Mouse (Mus musculus): ENCODE results near the gene Coro2a. TPM values are rescaled to one million over a fixed set of nuclear protein-coding genes. Genes with fewer than 3 reads are reported as not detected.
A peak's percentile ranks its signal among the peaks of the same experiment; 100 is the strongest.
"Not testable (repeated sequence)": the region's sequence is repeated elsewhere in the genome, so short reads cannot be mapped to it uniquely, and the experiment has no call there.

Gene Coro2a
- 7.3 and 7.9 TPM in 2 replicates for polyA plus RNA-seq (2016; fragmentation: Nextera tagmentation; extraction: Ambion mirVana)

- Histone ChIP-seq H3K4me3 (peak within 1 kb of the TSS; percentile 54), H3K27me3 (peaks cover 50% of the 10 kb centered on the region), H3K36me3 (no peaks in the 10 kb centered on the region), H3K4me2 (replicated peaks) (peak within 1 kb of the TSS; percentile 95), H3K9ac (peak within 1 kb of the TSS; percentile 52), H3K9me3 (no peaks in the 10 kb centered on the region), H3K27ac (no peak within 1 kb of the TSS), H3K4me1 (peaks cover 12% of the 10 kb centered on the region; the same call in 1 of the 2 replicates)
- under 1% methylated on average over 51 of the region's 66 CpGs for WGBS
- ATAC-seq (ENCODE audit: insufficient number of reproducible peaks, insufficient read depth, low FRiP score, low TSS enrichment): peak; percentile 37; the same call in 1 of the 2 replicates
These were observed at the start of gene Coro2a for GRCm38 (mm10) chr4:46601844-46602423. Gene Coro2a, minus strand, starts transcription at chr4:46602202.

GRCm38 (mm10) chr4:46650086-46650753 lies 48.2 kb upstream of the Coro2a start, which contains the start of gene Tbc1d2:
Gene Tbc1d2, minus strand, starts transcription at chr4:46650209.
- under 1% methylated on average over 66 of the region's 69 CpGs for WGBS
- no peaks in the 10 kb centered on the region for H3K36me3 ChIP-seq
- H3K9me3 ChIP-seq: no peaks in the 10 kb centered on the region

GRCm38 (mm10) chr4:46649161-46649560 lies 47.2 kb upstream of the Coro2a start:
- no peak overlapping the region for H3K27ac ChIP-seq
- WGBS: 50% methylated on average over 4 of the region's 4 CpGs
- H3K27me3 ChIP-seq: peaks cover 29% of the 10 kb centered on the region
- peak overlapping the region; percentile 55 for H3K4me3 ChIP-seq
- H3K4me2 ChIP-seq (replicated peaks): peak overlapping the region; percentile 79
- no peaks in the 10 kb centered on the region for H3K9me3 ChIP-seq
- H3K9ac ChIP-seq: no peak overlapping the region
- H3K36me3 ChIP-seq: no peaks in the 10 kb centered on the region
- H3K4me1 ChIP-seq: no peaks in the 10 kb centered on the region
- ATAC-seq (ENCODE audit: insufficient number of reproducible peaks, insufficient read depth, low FRiP score, low TSS enrichment): no peak

More at GRCm38 (mm10) chr4:46650086-46650753, 48.2 kb upstream of the Coro2a start, which contains the start of gene Tbc1d2:
- Histone ChIP-seq H3K4me1 (no peaks in the 10 kb centered on the region), H3K27me3 (peaks cover 29% of the 10 kb centered on the region), H3K4me3 (peak within 1 kb of the TSS; percentile 55), H3K4me2 (replicated peaks) (peak within 1 kb of the TSS; percentile 79), H3K27ac (peak within 1 kb of the TSS; percentile 87), H3K9ac (peak within 1 kb of the TSS; percentile 69)
- ATAC-seq (ENCODE audit: insufficient number of reproducible peaks, insufficient read depth, low FRiP score, low TSS enrichment): peak; percentile 91

GRCm38 (mm10) chr4:46643676-46644112 lies 41.7 kb upstream of the Coro2a start:
- H3K27me3 ChIP-seq: peaks cover 12% of the 10 kb centered on the region
- no peaks in the 10 kb centered on the region for H3K36me3 ChIP-seq
- no peak overlapping the region for H3K4me2 ChIP-seq (replicated peaks)
- no peak overlapping the region for H3K4me3 ChIP-seq
- 90% methylated on average over 8 of the region's 8 CpGs for WGBS
- no peaks in the 10 kb centered on the region for H3K4me1 ChIP-seq
- ATAC-seq (ENCODE audit: insufficient number of reproducible peaks, insufficient read depth, low FRiP score, low TSS enrichment): no peak
- no peaks in the 10 kb centered on the region for H3K9me3 ChIP-seq
- H3K27ac ChIP-seq: no peak overlapping the region
- H3K9ac ChIP-seq: no peak overlapping the region

- WGBS: 58% methylated on average over 8 of the region's 8 CpGs
- no peak overlapping the region for H3K4me3 ChIP-seq
- H3K4me2 ChIP-seq (replicated peaks): no peak overlapping the region
- no peaks in the 10 kb centered on the region for H3K36me3 ChIP-seq
- peaks cover 6% of the 10 kb centered on the region for H3K27me3 ChIP-seq
- ATAC-seq (ENCODE audit: insufficient number of reproducible peaks, insufficient read depth, low FRiP score, low TSS enrichment): no peak
- no peak overlapping the region for H3K9ac ChIP-seq
- no peaks in the 10 kb centered on the region for H3K4me1 ChIP-seq
- no peaks in the 10 kb centered on the region for H3K9me3 ChIP-seq
- H3K27ac ChIP-seq: no peak overlapping the region
These were observed 41.1 kb upstream of the Coro2a start for GRCm38 (mm10) chr4:46642924-46643675.

GRCm38 (mm10) chr4:46641283-46641682 lies 39.3 kb upstream of the Coro2a start:
- WGBS: 75% methylated on average over 4 of the region's 4 CpGs
- no peak overlapping the region; the same call in 1 of the 2 replicates for H3K9ac ChIP-seq
- no peaks in the 10 kb centered on the region for H3K4me1 ChIP-seq
- no peak for ATAC-seq (ENCODE audit: insufficient number of reproducible peaks, insufficient read depth, low FRiP score, low TSS enrichment)
- H3K36me3 ChIP-seq: no peaks in the 10 kb centered on the region
- no peaks in the 10 kb centered on the region for H3K9me3 ChIP-seq
- no peak overlapping the region for H3K4me2 ChIP-seq (replicated peaks)
- H3K27ac ChIP-seq: 0 out of 2 replicates have a peak overlapping the region, but pooled peaks have one; percentile 6
- no peaks in the 10 kb centered on the region; the same call in 1 of the 2 replicates for H3K27me3 ChIP-seq
- no peak overlapping the region for H3K4me3 ChIP-seq

GRCm38 (mm10) chr4:46639866-46640265 lies 37.9 kb upstream of the Coro2a start:
- Histone ChIP-seq H3K27me3 (no peaks in the 10 kb centered on the region; the same call in 1 of the 2 replicates), H3K36me3 (no peaks in the 10 kb centered on the region), H3K4me2 (replicated peaks) (no peak overlapping the region), H3K27ac (no peak overlapping the region), H3K4me3 (no peak overlapping the region), H3K4me1 (no peaks in the 10 kb centered on the region), H3K9me3 (no peaks in the 10 kb centered on the region), H3K9ac (no peak overlapping the region)
- 68% methylated on average over 8 of the region's 8 CpGs for WGBS
- ATAC-seq (ENCODE audit: insufficient number of reproducible peaks, insufficient read depth, low FRiP score, low TSS enrichment): no peak

GRCm38 (mm10) chr4:46637250-46637649 lies 35.2 kb upstream of the Coro2a start:
- 92% methylated on average over 10 of the region's 10 CpGs for WGBS
- H3K36me3 ChIP-seq: not testable (repeated sequence)

GRCm38 (mm10) chr4:46635702-46636430 lies 33.9 kb upstream of the Coro2a start:
- H3K4me3 ChIP-seq: no peak overlapping the region
- H3K27ac ChIP-seq: no peak overlapping the region
- ATAC-seq (ENCODE audit: insufficient number of reproducible peaks, insufficient read depth, low FRiP score, low TSS enrichment): no peak
- no peaks in the 10 kb centered on the region for H3K9me3 ChIP-seq
- 84% methylated on average over 16 of the region's 16 CpGs for WGBS
- no peaks in the 10 kb centered on the region for H3K27me3 ChIP-seq
- no peak overlapping the region for H3K9ac ChIP-seq
- H3K4me1 ChIP-seq: no peaks in the 10 kb centered on the region
- no peak overlapping the region for H3K4me2 ChIP-seq (replicated peaks)
- no peaks in the 10 kb centered on the region for H3K36me3 ChIP-seq

More at GRCm38 (mm10) chr4:46637250-46637649, 35.2 kb upstream of the Coro2a start:
- ATAC-seq (ENCODE audit: insufficient number of reproducible peaks, insufficient read depth, low FRiP score, low TSS enrichment); H3K4me2 ChIP-seq (replicated peaks); H3K27me3 ChIP-seq; H3K9ac ChIP-seq; H3K4me3 ChIP-seq; H3K27ac ChIP-seq; H3K4me1 ChIP-seq; H3K9me3 ChIP-seq: not testable (repeated sequence)

GRCm38 (mm10) chr4:46634881-46635280 lies 32.9 kb upstream of the Coro2a start:
- WGBS: 61% methylated on average over 6 of the region's 6 CpGs

GRCm38 (mm10) chr4:46633565-46633964 lies 31.6 kb upstream of the Coro2a start:
- H3K9ac ChIP-seq; ATAC-seq (ENCODE audit: insufficient number of reproducible peaks, insufficient read depth, low FRiP score, low TSS enrichment); H3K27ac ChIP-seq; H3K36me3 ChIP-seq; H3K9me3 ChIP-seq; H3K4me1 ChIP-seq; H3K4me2 ChIP-seq (replicated peaks); H3K27me3 ChIP-seq; H3K4me3 ChIP-seq: not testable (repeated sequence)
- 66% methylated on average over 6 of the region's 6 CpGs for WGBS

More at GRCm38 (mm10) chr4:46634881-46635280, 32.9 kb upstream of the Coro2a start:
- no peaks in the 10 kb centered on the region for H3K36me3 ChIP-seq
- no peaks in the 10 kb centered on the region for H3K9me3 ChIP-seq
- H3K4me1 ChIP-seq: no peaks in the 10 kb centered on the region
- H3K27me3 ChIP-seq: no peaks in the 10 kb centered on the region
- H3K4me2 ChIP-seq (replicated peaks): no peak overlapping the region
- no peak overlapping the region for H3K27ac ChIP-seq
- H3K4me3 ChIP-seq: no peak overlapping the region
- ATAC-seq (ENCODE audit: insufficient number of reproducible peaks, insufficient read depth, low FRiP score, low TSS enrichment): no peak
- H3K9ac ChIP-seq: no peak overlapping the region
